Mouse (Mus musculus): Measurements from ENCODE around the gene Theg. TPM values are rescaled to one million over a fixed set of nuclear protein-coding genes. Genes with fewer than 3 reads are reported as not detected.

Theg gene
- polyA plus RNA-seq, 2 experiments from 2014 or later: not detected

GRCm38 (mm10) chr10:79554330-79555237, 32.5 kb downstream of the Theg start, which contains the start of gene Mier2:
Mier2 (minus strand) TSS chr10:79555199.
- ATAC-seq: peak; percentile 80

- ATAC-seq: no peak
Observed at GRCm38 (mm10) chr10:79553691-79554090, 33.4 kb downstream of the Theg start.

GRCm38 (mm10) chr10:79553176-79553575, 34.0 kb downstream of the Theg start:
- ATAC-seq: no peak

DNA sequence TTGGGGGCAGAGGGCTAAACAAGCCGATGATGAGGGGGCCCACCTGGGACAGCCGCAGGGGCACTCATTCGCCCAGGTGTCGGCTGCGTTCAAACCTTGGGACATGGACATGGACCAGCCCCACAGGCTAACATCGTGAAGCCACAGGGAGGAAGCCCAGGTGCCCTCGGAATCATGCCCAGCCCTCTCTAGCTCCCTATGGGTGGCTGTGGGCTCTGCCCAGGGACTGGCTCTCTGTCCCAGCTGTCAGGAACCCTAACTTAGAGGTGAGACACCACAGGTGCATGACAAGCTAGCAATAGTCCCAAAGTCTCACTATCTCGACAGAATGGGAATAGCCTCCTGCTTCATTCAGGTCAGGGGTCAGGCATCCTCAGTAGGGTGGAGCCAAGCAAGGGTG, 34.6 kb downstream of the Theg start:
- no peak for ATAC-seq

DNA sequence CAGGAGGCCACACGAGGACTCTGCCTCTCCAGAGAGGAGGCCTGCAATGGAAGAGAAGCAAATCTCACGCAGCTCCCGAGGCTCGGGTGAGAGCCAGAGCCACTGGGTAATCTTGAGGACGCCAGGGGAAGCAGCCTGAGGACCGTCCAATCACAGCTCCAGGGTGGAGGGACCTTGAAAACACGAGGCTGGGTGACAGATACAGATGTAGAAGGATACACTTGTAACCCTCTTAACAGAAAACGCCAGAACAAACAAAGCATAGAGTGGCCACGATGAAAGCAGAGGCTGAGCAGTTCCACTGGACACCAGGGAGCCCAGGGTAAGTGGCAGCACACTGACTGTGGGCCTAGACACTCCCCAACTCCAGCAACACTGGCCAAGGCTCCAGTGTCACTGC, 36.8 kb downstream of the Theg start:
- no peak for ATAC-seq

DNA sequence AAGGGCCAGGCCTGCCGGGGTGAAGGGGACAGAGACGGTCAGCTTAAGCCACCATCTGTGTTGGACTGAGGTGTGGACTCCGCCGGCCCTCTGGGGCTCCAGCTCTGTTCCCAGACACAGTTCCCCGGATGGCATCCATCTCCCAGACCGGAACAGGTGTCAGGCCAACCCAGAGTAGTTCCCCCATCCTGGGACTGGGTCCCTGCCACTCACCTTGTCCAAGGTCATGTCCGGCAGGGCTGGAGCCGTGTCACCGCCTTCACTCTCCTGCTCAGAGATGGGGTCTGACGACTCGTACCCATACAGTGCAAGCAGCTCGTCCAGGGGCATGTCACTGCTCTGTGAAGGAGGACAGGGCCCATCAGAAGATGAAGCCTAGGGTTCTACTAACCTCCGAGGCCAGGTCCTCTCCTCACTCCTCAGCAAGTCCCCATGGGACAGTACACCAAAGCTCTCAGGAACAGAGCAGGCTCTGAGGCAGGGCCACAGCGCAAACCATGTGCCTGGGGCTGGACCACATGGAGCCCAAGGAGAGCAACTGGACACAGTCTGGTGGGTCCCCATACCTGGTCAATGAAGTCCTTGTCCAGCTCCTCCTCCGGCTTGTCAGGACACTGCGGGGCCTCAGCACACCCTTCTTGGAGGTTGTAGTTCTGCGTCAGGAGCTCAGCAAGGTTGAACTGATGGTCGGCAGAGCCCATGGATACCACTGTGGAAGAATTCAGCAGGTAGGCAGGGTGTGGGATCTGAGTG, 38.0 kb downstream of the Theg start:
- no peak for ATAC-seq

DNA sequence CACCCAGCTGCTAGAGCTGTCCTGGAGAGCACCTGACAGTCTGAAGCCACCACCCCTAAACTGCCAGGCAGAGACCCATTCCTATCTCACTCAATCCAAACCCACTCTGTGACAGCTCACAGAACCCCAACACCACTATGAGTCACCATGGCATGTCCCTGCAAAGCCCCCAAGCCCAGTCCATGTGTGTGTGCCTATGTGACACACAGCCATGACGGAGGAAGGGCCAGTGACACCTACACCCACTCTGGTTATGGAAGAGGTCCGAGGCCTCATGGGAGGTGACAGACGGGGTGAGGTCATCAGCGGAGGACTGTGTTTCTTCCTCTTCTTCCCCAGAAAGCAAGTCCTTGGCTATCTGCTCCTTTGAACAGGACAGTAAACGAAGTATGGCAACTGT, 38.6 kb downstream of the Theg start:
- no peak for ATAC-seq

DNA sequence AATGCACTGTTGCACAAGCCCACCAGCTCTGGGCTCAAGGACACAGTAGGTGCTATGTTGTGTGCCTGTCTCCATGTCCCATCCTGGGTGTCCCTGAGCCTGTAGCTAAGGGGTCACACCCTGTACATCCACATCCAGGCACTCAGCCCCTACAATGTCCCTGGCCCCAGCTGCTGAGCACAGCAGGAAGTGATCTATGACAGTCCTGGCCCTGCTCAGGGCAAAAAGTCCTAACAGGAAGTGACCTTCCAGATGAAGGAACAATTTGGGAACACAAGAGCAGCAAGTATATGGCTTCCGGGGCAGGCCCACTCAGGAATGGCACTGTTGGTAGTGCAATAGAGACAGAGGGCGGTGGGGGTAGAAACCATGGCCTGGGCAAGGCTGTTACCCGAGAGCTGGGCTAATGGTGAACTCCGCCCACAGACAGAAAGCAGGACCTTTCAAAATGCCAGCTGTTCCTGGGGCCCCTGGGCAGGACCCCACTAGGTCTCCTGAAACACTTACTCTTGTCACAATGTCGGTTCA, 39.9 kb downstream of the Theg start:
- no peak for ATAC-seq

- ATAC-seq: no peak
Observed at GRCm38 (mm10) chr10:79546483-79546882, 40.6 kb downstream of the Theg start.

DNA sequence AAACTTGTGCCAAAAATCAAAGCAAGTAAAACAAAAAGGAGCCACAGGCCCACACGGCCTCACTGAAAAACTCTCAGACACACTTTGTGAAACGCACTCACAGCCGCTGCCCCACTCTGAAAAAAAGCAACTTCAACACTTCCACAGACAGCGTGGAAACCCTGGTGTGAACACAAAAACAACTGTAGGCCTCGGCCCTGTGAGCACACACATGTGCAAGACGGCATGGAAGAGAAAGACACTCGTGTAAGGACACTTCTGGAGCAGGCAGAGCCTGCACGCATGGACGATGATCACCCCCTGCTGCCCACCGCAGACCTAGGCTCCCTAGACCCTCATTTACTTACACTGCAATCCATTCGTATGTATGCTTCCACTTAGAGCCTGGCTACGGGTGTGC, 41.2 kb downstream of the Theg start:
- ATAC-seq: no peak

DNA sequence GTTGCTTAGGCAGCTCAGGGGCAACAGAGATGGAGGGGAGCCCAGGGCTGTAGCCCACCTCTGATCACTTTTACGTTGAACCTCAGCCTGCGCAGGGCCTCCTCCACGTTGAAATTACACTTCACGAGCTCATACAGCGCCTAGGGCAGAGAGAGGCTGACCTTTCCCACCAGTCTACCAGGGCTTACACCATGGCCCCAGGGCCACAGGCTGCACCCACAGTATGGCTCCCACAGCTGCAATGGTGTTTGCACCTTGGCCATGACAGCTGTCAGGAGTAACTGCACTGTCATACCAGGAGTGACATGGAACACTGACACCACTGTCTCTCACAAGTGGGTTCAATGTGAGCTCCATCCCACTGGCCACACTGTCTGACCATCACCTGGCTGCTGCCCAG, 42.5 kb downstream of the Theg start:
- ATAC-seq: no peak

GRCm38 (mm10) chr10:79543884-79544597, 43.1 kb downstream of the Theg start:
- no peak for ATAC-seq

- ATAC-seq: no peak
Observed at GRCm38 (mm10) chr10:79542171-79542570, 45.0 kb downstream of the Theg start.

GRCm38 (mm10) chr10:79541522-79541921, 45.6 kb downstream of the Theg start:
- ATAC-seq: no peak

DNA sequence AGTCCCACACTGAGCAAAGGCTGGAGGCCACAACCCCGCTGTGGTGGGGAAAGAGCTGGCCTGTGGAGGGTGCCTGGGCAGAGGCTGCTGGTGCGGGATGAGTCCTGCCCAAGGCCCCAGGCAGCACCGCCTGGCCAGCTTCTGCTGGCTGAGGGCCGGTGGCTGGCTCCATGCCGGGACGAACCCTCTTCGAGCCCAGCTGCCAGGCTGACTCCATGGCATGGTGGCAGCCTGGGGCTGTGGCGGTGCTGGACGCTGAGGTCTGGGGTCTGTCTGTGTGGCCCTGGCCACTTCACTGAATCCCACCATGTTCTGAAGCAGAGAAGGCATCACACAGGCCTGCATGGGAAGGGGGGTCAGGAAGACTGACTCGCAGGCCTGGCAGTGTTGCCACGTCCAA, 46.4 kb downstream of the Theg start:
- no peak for ATAC-seq

GRCm38 (mm10) chr10:79539701-79540495, 47.2 kb downstream of the Theg start:
- no peak for ATAC-seq

GRCm38 (mm10) chr10:79538873-79539272, 48.3 kb downstream of the Theg start:
- no peak for ATAC-seq

- ATAC-seq: no peak
Observed at GRCm38 (mm10) chr10:79538323-79538722, 48.8 kb downstream of the Theg start.

DNA sequence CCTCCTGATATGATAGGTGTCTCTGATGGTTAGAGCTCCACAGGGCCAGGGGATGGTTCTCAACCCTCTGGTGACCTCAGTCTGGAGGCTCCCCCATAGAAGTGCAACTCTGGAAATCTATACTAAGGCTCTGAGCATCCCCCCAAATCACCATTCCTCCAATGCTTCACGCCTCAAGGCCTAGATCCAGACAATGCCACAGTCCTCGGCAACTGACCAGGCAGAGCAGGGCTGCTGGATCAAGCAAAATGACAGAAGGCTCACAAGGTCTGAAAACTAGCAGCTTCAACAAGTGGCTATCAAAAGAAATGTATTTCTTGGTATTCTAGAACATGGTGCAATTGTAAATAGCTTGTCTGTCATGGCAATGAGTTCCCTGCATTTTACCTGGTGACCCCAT, 49.4 kb downstream of the Theg start:
- no peak for ATAC-seq

DNA sequence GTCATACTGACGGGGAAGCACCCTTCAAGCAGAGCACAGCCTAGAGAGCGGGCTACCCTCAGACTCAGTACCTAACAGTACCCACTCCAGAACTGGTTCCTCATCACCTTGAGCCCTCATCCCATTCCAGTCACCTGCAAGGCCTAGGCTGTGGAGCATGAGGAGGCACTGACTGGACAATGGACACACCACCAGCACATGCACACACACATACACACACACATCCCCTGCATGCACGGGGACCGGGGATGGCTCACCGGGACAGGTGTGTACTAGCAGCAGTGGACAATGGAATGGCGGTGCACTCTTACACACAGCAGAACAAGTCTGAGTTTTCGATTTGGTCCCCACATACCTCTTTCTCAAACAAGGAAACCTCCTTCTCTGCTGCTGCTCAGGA, 49.9 kb downstream of the Theg start:
- ATAC-seq: no peak

DNA sequence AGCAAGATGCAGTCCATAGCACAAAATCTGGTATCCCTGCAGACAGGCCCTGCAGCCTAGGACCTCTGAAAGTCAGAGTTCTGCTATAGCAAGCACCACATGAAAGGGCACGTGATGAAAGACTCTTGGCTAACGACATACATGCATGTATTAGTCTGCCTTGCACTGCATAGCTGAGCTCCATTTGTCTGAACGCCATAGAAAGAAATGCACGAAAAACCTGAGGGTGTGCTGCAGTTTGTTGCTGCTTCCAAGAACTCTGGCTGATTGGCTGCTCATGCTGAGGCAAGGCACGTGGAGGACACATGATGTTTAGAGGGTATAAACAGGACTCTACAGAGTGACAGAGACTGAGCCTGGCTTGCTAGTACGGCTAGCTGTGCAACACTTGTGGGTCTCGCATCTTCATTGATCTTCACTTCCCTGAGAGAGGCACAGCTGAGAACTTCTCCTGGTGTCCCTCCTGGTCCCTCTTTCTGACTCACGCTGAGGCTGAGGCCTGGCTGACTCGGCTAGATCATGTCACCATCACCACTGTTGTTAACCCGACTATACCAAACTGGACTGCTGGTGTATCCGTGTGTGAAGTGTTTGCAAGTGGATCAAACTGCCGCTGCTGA, 50.6 kb downstream of the Theg start:
- no peak for ATAC-seq

DNA sequence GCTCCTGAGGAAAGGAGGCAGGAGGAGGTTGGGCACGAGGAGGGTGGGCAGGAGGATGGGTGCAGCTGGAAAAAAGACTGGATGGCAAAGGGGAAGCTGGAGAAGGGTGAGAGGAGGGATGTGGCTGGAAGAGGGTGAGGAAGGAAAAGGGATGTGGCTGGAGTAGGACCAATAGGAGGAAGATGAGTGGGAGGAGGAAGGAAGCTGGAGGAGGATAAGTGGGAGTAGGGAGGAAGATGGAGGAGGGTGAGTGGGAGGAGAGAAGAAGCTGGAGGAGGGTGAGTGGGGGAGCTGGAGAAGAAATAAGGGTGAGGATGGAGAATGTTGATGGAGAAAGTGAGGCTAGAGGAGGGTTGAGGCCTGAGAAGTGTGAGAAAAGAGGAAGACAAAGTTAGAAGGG, 51.7 kb downstream of the Theg start:
- ATAC-seq: no peak

All from activated CD4-positive, CD25-positive, alpha-beta regulatory T cell, adult 4 months (primary cell).